Mouse (Mus musculus): ENCODE results near the gene Ndufv3.
A peak's percentile ranks its signal among the peaks of the same experiment; 100 is the strongest.
"Not testable (repeated sequence)": the region's sequence is repeated elsewhere in the genome, so short reads cannot be mapped to it uniquely, and the experiment has no call there.

Gene Ndufv3

GRCm38 (mm10) chr17:31552601-31553000 lies 32.7 kb downstream of the Ndufv3 start:
- not testable (repeated sequence) for DNase-seq (ENCODE audit: extremely low spot score, low read depth, low spot score)

GRCm38 (mm10) chr17:31556253-31556652 lies 36.3 kb downstream of the Ndufv3 start:
- no peak for DNase-seq (ENCODE audit: extremely low spot score, low read depth, low spot score)

- no peak for DNase-seq (ENCODE audit: extremely low spot score, low read depth, low spot score)
Measured at GRCm38 (mm10) chr17:31557124-31557880, 37.4 kb downstream of the Ndufv3 start.

GRCm38 (mm10) chr17:31557947-31558542 lies 38.1 kb downstream of the Ndufv3 start:
- no peak for DNase-seq (ENCODE audit: extremely low spot score, low read depth, low spot score)

- DNase-seq (ENCODE audit: extremely low spot score, low read depth, low spot score), result no peak
Measured at GRCm38 (mm10) chr17:31559021-31559789, 39.3 kb downstream of the Ndufv3 start.

GRCm38 (mm10) chr17:31563632-31564014 lies 43.7 kb downstream of the Ndufv3 start:
- no peak for DNase-seq (ENCODE audit: extremely low spot score, low read depth, low spot score)

GRCm38 (mm10) chr17:31564015-31564857 lies 44.3 kb downstream of the Ndufv3 start, which contains the start of gene Pknox1:
Gene Pknox1 (plus strand): TSS chr17:31564734.
- peak; percentile 100 for DNase-seq (ENCODE audit: extremely low spot score, low read depth, low spot score)

GRCm38 (mm10) chr17:31564858-31565140 lies 44.9 kb downstream of the Ndufv3 start:
- DNase-seq (ENCODE audit: extremely low spot score, low read depth, low spot score), result no peak

- DNase-seq (ENCODE audit: extremely low spot score, low read depth, low spot score), result no peak
Measured at GRCm38 (mm10) chr17:31565141-31566056, 45.5 kb downstream of the Ndufv3 start.

GRCm38 (mm10) chr17:31566276-31566675 lies 46.4 kb downstream of the Ndufv3 start:
- no peak for DNase-seq (ENCODE audit: extremely low spot score, low read depth, low spot score)

GRCm38 (mm10) chr17:31569756-31570155 lies 49.8 kb downstream of the Ndufv3 start:
- DNase-seq (ENCODE audit: extremely low spot score, low read depth, low spot score), result no peak

GRCm38 (mm10) chr17:31570321-31570925 lies 50.5 kb downstream of the Ndufv3 start:
- DNase-seq (ENCODE audit: extremely low spot score, low read depth, low spot score), result no peak

- no peak for DNase-seq (ENCODE audit: extremely low spot score, low read depth, low spot score)
Measured at GRCm38 (mm10) chr17:31571689-31572088, 51.8 kb downstream of the Ndufv3 start.

- DNase-seq (ENCODE audit: extremely low spot score, low read depth, low spot score), result no peak
Measured at GRCm38 (mm10) chr17:31574662-31575061, 54.7 kb downstream of the Ndufv3 start.

GRCm38 (mm10) chr17:31576394-31577175 lies 56.7 kb downstream of the Ndufv3 start:
- no peak for DNase-seq (ENCODE audit: extremely low spot score, low read depth, low spot score)

GRCm38 (mm10) chr17:31580344-31580743 lies 60.4 kb downstream of the Ndufv3 start:
- no peak for DNase-seq (ENCODE audit: extremely low spot score, low read depth, low spot score)

Data from hindlimb bud, embryonic 11.5 days (tissue).